Mouse (Mus musculus): Measurements from ENCODE around the gene Fanca. TPM values are rescaled to one million over a fixed set of nuclear protein-coding genes. Genes with fewer than 3 reads are reported as not detected.

Gene Fanca
- total and polyA plus RNA-seq, 3 experiments, result 3.9 to 6.2 (median 5.3) TPM

DNA sequence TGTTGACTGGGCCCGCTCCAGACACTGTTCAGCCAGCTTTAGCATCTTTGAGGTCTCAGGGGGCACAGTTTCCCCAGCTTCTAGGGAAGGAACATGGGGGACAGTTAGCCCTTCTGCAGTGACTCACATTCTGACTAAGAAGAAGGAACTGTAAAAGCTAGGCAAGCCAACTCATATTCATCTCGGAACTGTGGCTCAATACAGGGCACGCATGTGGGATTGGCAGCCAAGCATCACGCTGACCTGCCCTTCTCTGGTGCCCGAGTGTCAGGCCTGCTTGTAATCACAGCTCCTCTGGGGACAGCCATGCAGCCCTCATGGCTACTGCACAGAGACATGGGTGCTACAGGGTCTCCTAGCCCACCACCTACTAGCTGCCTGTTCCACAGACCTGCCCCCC lies 67.4 kb downstream of the Fanca start:
- WGBS, result 89% methylated on average over 5 of the region's 5 CpGs
- no peaks in the 10 kb centered on the region for H3K36me3 ChIP-seq (ENCODE audit: control insufficient read depth, insufficient read depth, low read length)

DNA sequence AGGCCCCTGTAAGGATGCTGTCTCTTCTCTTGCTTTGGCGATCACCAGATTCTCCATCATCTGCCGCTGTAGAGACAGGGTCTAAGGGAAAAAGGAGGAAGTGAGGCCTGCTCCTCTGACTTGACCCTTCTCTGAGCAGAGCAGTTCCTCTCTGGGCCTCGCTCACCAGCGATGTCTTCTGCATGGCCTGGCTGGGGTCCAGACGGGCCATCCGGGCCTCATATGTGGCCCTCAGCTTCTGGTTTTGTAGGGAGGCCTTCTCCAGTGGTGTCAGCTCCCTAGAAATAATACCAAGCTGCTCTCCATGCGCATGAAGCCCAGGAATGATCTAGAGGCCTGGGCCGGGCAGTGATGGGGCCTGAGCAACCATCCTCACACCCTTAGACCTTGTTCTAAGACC lies 69.8 kb downstream of the Fanca start:
- WGBS, result 86% methylated on average over 8 of the region's 8 CpGs
- Histone ChIP-seq H3K4me3 (no peak overlapping the region), H3K27me3 (ENCODE audit: control insufficient read depth, insufficient read depth, low read length) (no peaks in the 10 kb centered on the region), H3K79me2 (replicated peaks; ENCODE audit: control insufficient read depth, insufficient read depth, low read length) (no peaks in the 10 kb centered on the region), H3K4me1 (ENCODE audit: control insufficient read depth, insufficient read depth, low read length) (no peaks in the 10 kb centered on the region), H3K9ac (ENCODE audit: low read depth, low read length) (no peak overlapping the region), H3K36me3 (ENCODE audit: control insufficient read depth, insufficient read depth, low read length) (no peaks in the 10 kb centered on the region), H3K27ac (no peak overlapping the region)
- DNase-seq, result peak in 1 of 2 experiments; percentile 55
- TF ChIP-seq POLR2A (IDR thresholded peaks at IDR 0.05; ENCODE audit: insufficient read depth, low read depth, low read length), result no peak
- TF ChIP-seq EP300 (IDR thresholded peaks at IDR 0.05; ENCODE audit: insufficient read depth, low read depth, low read length), result no peak
- TF ChIP-seq CTCF (IDR thresholded peaks at IDR 0.05), result no peak
- intact Hi-C loops (cut with DNase I), result no loop called here

More for the DNA sequence above, 67.4 kb downstream of the Fanca start:
- H3K79me2 ChIP-seq (replicated peaks; ENCODE audit: control insufficient read depth, insufficient read depth, low read length), result no peaks in the 10 kb centered on the region
- intact Hi-C loops (cut with DNase I), result loop anchor here (5.0 kb wide), 1 partner anchor 121 kb away; the partner anchor contains the start of gene Tcf25
- H3K27ac ChIP-seq, result no peak overlapping the region
- H3K27me3 ChIP-seq (ENCODE audit: control insufficient read depth, insufficient read depth, low read length), result no peaks in the 10 kb centered on the region
- TF ChIP-seq POLR2A (IDR thresholded peaks at IDR 0.05; ENCODE audit: insufficient read depth, low read depth, low read length), result no peak
- TF ChIP-seq EP300 (IDR thresholded peaks at IDR 0.05; ENCODE audit: insufficient read depth, low read depth, low read length), result no peak
- no peak for TF ChIP-seq CTCF (IDR thresholded peaks at IDR 0.05)
- no peak for DNase-seq
- peaks cover 3% of the 10 kb centered on the region for H3K4me1 ChIP-seq (ENCODE audit: control insufficient read depth, insufficient read depth, low read length)
- no peak overlapping the region for H3K9ac ChIP-seq (ENCODE audit: low read depth, low read length)
- H3K4me3 ChIP-seq, result no peak overlapping the region

DNA sequence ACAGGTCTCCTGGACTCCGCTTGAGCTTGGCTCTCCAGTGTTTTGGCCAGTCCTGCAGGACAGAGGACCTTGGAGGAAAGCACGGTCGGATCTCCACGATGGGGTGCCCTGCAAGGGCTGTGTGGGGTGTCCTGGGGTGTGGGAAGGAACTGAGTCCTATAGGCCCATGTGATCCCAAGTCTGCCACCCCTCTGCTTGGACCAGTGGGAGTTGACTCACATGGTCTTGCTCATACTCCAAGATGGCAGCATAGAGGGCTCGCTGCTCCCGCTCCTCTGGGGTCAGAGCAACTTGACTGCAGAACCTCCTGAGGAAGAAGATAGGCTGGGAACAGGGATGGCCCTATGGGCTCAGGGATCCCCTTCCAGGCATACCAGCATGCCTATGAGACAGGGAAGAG lies 70.6 kb downstream of the Fanca start:
- intact Hi-C loops (cut with DNase I), result no loop called here
- Histone ChIP-seq H3K79me2 (replicated peaks; ENCODE audit: control insufficient read depth, insufficient read depth, low read length) (no peaks in the 10 kb centered on the region), H3K27ac (no peak overlapping the region), H3K4me3 (no peak overlapping the region), H3K4me1 (ENCODE audit: control insufficient read depth, insufficient read depth, low read length) (no peaks in the 10 kb centered on the region), H3K9ac (ENCODE audit: low read depth, low read length) (no peak overlapping the region), H3K36me3 (ENCODE audit: control insufficient read depth, insufficient read depth, low read length) (no peaks in the 10 kb centered on the region), H3K27me3 (ENCODE audit: control insufficient read depth, insufficient read depth, low read length) (no peaks in the 10 kb centered on the region)
- TF ChIP-seq EP300 (IDR thresholded peaks at IDR 0.05; ENCODE audit: insufficient read depth, low read depth, low read length), result no peak
- no peak for TF ChIP-seq POLR2A (IDR thresholded peaks at IDR 0.05; ENCODE audit: insufficient read depth, low read depth, low read length)
- no peak for TF ChIP-seq CTCF (IDR thresholded peaks at IDR 0.05)
- WGBS, result 93% methylated on average over 6 of the region's 6 CpGs
- DNase-seq, result no peak

DNA sequence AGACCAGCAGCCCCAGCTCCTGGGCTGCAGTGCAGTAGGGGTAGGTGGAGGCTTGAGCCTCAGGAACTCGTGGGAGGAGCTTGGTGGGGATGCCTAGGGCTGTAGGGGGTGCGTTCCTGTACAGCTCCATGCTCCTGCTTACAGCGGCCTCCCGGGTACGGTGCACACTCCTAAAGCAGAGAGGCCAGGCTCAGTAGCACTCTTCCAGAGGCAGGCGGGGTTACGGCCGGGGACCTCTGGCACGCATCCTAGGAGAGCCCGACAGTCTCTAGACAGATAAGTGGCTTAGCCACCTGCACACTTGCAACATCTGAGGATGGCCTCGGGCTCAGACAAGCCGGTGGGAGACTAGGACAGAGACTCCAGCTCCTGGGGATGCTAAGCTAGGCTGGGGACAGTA lies 72.8 kb downstream of the Fanca start:
- TF ChIP-seq EP300 (IDR thresholded peaks at IDR 0.05; ENCODE audit: insufficient read depth, low read depth, low read length) (no peak), CTCF (IDR thresholded peaks at IDR 0.05) (no peak), POLR2A (IDR thresholded peaks at IDR 0.05; ENCODE audit: insufficient read depth, low read depth, low read length) (no peak)
- Histone ChIP-seq H3K36me3 (ENCODE audit: control insufficient read depth, insufficient read depth, low read length) (no peaks in the 10 kb centered on the region), H3K27me3 (ENCODE audit: control insufficient read depth, insufficient read depth, low read length) (no peaks in the 10 kb centered on the region), H3K79me2 (replicated peaks; ENCODE audit: control insufficient read depth, insufficient read depth, low read length) (no peaks in the 10 kb centered on the region), H3K27ac (no peak overlapping the region), H3K4me3 (no peak overlapping the region), H3K9ac (ENCODE audit: low read depth, low read length) (no peak overlapping the region), H3K4me1 (ENCODE audit: control insufficient read depth, insufficient read depth, low read length) (no peaks in the 10 kb centered on the region)
- intact Hi-C loops (cut with DNase I), result no loop called here
- no peak for DNase-seq
- WGBS, result 83% methylated on average over 12 of the region's 12 CpGs

DNA sequence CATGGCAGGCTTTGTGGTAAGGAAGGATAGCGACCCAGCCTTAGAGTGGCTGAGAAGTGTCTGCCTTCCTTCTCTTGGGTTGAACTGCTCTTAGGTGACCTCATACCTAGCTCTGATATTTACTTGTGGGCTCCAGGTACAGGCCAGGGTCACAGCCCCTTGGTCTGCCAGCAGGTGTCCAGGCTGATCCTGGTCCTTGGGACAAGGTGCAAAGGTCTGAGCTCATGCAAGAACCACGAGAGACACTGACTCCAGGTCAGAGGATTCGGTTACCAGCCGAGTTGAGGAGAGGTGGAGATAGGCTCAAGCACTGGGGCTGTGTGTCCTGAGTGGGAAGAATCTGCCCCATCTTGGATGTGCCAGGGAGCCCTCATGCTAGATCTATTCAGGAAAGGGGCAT lies 74.0 kb downstream of the Fanca start:
- TF ChIP-seq POLR2A (IDR thresholded peaks at IDR 0.05; ENCODE audit: insufficient read depth, low read depth, low read length), result no peak
- no peak for TF ChIP-seq EP300 (IDR thresholded peaks at IDR 0.05; ENCODE audit: insufficient read depth, low read depth, low read length)
- no peak for TF ChIP-seq CTCF (IDR thresholded peaks at IDR 0.05)
- WGBS, result 98% methylated on average over 4 of the region's 4 CpGs
- Histone ChIP-seq H3K4me1 (ENCODE audit: control insufficient read depth, insufficient read depth, low read length) (no peaks in the 10 kb centered on the region), H3K4me3 (no peak overlapping the region), H3K27ac (no peak overlapping the region), H3K79me2 (replicated peaks; ENCODE audit: control insufficient read depth, insufficient read depth, low read length) (no peaks in the 10 kb centered on the region), H3K9ac (ENCODE audit: low read depth, low read length) (no peak overlapping the region), H3K36me3 (ENCODE audit: control insufficient read depth, insufficient read depth, low read length) (no peaks in the 10 kb centered on the region), H3K27me3 (ENCODE audit: control insufficient read depth, insufficient read depth, low read length) (no peaks in the 10 kb centered on the region)
- no peak for DNase-seq
- intact Hi-C loops (cut with DNase I), result no loop called here

DNA sequence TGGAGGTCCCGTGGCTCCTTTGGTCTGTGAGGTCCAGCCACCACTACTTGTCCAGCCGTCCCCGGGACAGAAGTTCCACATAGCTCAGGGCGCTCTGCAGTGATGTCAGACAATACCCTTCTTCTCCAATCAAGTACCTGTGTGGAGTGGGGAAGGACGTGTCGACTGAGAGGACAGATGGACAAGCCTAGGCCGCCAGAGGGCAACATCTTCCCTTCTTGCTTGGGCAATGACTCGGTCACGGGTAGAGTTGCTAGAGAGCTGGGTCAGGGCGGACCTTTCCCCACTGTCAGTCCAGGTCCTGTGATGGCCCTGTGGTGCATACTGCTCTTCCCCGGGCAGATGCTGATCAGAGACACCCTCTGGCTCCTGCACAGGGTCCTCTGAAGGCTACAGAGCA lies 75.3 kb downstream of the Fanca start:
- no peaks in the 10 kb centered on the region for H3K36me3 ChIP-seq (ENCODE audit: control insufficient read depth, insufficient read depth, low read length)
- 75% methylated on average over 11 of the region's 11 CpGs for WGBS
- DNase-seq, result no peak

More for the DNA sequence above, 75.3 kb downstream of the Fanca start:
- Histone ChIP-seq H3K27me3 (ENCODE audit: control insufficient read depth, insufficient read depth, low read length) (no peaks in the 10 kb centered on the region), H3K9ac (ENCODE audit: low read depth, low read length) (no peak overlapping the region), H3K79me2 (replicated peaks; ENCODE audit: control insufficient read depth, insufficient read depth, low read length) (no peaks in the 10 kb centered on the region), H3K4me3 (no peak overlapping the region), H3K27ac (no peak overlapping the region), H3K4me1 (ENCODE audit: control insufficient read depth, insufficient read depth, low read length) (no peaks in the 10 kb centered on the region)
- TF ChIP-seq POLR2A (IDR thresholded peaks at IDR 0.05; ENCODE audit: insufficient read depth, low read depth, low read length) (no peak), CTCF (IDR thresholded peaks at IDR 0.05) (peak; percentile 17; the same call in 1 of the 2 replicates)
- intact Hi-C loops (cut with DNase I), result no loop called here

Data from heart, adult 2 months (tissue).